Mouse (Mus musculus) 3T3-L1 (cell line): Measurements from ENCODE around the gene Rora.

ENCODE experiments used
- DNase-seq: peaks from one replicate; pipeline ENCODE4 v3.0.0-alpha.2; 2015; ENCODE audit warnings: low read depth, low spot score

Gene Rora

GRCm38 (mm10) chr9:69289056-69290017 is 635.8 kb downstream of the Rora start:
- peak; percentile 59 for DNase-seq

- DNase-seq: no peak
Measured at GRCm38 (mm10) chr9:69290018-69290880, 636.7 kb downstream of the Rora start.

- DNase-seq: no peak
Measured at GRCm38 (mm10) chr9:69290881-69291450, 637.4 kb downstream of the Rora start.

- no peak for DNase-seq
Measured at GRCm38 (mm10) chr9:69291451-69291850, 637.9 kb downstream of the Rora start.

- DNase-seq: no peak
Measured at GRCm38 (mm10) chr9:69292353-69292752, 638.8 kb downstream of the Rora start.

- DNase-seq: no peak
Measured at GRCm38 (mm10) chr9:69292776-69293687, 639.4 kb downstream of the Rora start.

- no peak for DNase-seq
Measured at GRCm38 (mm10) chr9:69293688-69294074, 640.1 kb downstream of the Rora start.

GRCm38 (mm10) chr9:69294426-69294825 is 640.8 kb downstream of the Rora start:
- no peak for DNase-seq

GRCm38 (mm10) chr9:69294856-69295255 is 641.3 kb downstream of the Rora start:
- DNase-seq: no peak

- no peak for DNase-seq
Measured at GRCm38 (mm10) chr9:69295826-69296225, 642.2 kb downstream of the Rora start.

GRCm38 (mm10) chr9:69296418-69296817 is 642.8 kb downstream of the Rora start:
- peak; percentile 80 for DNase-seq

GRCm38 (mm10) chr9:69297766-69298375 is 644.3 kb downstream of the Rora start:
- DNase-seq: no peak

GRCm38 (mm10) chr9:69298566-69299335 is 645.2 kb downstream of the Rora start:
- DNase-seq: no peak

- DNase-seq: no peak
Measured at GRCm38 (mm10) chr9:69299484-69299883, 645.9 kb downstream of the Rora start.

GRCm38 (mm10) chr9:69300296-69300695 is 646.7 kb downstream of the Rora start:
- DNase-seq: no peak

GRCm38 (mm10) chr9:69301445-69301844 is 647.9 kb downstream of the Rora start:
- no peak for DNase-seq

- no peak for DNase-seq
Measured at GRCm38 (mm10) chr9:69301955-69302354, 648.4 kb downstream of the Rora start.

- no peak for DNase-seq
Measured at GRCm38 (mm10) chr9:69302846-69303245, 649.3 kb downstream of the Rora start.

GRCm38 (mm10) chr9:69303346-69303944 is 649.9 kb downstream of the Rora start:
- no peak for DNase-seq
